Mouse (Mus musculus): ENCODE results near the gene Serf2.

Serf2 gene

DNA sequence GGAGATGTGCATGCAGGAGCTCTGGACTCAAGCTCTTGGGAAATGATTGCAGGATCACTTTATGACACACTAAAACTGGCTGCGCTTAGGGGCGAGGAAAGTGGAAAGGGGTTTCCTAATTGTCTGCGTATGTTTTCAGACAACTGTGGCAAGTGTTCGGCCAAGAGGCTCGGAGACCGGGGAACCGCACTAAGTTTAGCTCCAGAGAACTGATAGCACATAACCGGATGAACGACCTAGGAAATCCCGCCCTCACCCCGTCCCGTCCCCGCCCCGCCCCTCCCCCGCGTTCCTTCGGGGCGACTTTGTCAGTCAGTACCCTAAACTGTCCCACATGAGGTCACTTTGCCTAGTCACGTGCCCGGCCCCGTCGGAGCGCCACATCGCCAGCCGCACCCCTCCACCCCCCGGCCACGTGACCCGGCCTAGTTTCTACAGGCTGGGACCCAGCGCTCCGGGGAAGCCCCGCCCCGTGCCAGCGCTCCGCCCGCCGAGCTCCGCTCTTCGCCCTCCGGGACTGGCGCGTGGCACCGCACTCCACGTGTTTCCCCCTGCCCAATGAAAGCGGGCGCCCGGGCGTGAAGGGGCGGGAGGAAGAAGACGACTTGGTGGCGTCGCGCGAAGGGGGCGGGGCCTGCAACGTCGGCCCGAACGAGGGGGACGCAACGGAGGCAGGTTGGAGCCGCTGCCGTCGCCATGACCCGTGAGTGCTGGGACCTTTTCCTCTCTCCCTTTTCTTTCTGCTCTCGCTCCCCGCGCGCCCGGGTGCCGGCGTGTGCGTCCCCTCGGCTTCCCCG, at the start of gene Serf2:
TSS of gene Serf2 (plus strand) at position 457 of the 797 bp plus-strand sequence.
- ATAC-seq (ENCODE audit: insufficient number of reproducible peaks, low FRiP score, low TSS enrichment): peak; percentile 95

DNA sequence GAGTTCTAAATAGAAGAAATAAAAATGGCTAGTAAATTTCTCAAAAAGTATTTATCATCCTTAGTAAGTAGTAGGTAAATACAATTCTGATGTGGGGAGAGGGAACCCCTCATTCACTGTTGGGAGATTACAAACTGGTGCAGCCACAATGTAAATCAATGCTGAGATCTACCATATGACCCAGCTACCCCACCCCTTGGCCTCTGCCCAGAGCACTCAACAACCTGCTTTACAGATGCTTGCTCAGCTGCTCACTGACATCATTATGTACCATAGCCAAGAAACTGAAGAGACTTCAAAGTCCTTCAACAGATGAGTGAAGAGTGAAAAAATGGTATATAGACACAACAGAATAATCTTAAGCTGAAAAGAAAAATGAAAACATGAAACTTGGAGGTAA, 45.7 kb upstream of the Serf2 start:
- ATAC-seq (ENCODE audit: insufficient number of reproducible peaks, low FRiP score, low TSS enrichment): no peak

DNA sequence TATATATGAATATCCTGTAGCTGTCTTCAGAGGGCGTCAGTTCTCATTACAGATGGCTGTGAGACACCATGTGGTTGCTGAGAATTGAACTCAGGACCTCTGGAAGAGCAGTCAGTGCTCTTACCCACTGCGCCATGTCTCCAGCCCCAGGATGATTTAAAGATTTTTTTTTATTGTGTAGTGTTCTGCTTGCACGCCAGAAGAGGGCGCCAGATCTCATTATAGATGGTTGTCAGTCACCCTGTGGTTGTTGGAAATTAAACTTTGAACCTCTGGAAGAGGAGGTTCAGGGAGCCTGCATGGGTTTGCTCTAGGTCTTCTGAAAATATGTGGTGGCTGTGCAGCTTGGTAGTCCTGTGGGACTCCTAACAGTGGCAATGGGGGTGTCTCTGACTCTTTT, 40.8 kb upstream of the Serf2 start:
- ATAC-seq (ENCODE audit: insufficient number of reproducible peaks, low FRiP score, low TSS enrichment): no peak

DNA sequence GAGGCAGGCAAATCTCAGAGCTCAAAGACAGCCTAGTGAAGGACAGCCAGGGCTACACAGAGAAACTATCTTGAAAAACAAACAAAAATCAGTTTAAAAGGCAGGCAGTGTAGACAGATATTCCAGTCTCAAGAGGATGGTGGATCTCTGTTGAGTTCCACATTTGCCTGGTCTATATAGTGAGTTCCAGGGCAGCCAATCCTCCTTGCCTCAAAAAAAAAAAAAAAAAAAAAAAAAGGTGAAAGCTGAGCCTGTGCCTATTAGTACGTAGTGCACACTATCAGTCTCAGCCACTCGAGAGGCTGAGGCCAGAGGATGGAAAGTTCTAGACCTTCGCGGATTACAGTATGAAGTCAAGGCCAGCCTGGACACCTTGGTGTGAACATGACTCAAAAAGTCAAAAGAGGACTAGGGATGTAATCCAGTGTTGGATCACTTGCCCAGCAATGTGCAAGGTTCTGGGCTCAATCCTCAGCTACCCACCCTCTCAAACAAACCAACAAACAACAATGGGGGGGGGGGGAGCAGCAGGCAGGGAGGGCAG, 36.1 kb upstream of the Serf2 start:
- ATAC-seq (ENCODE audit: insufficient number of reproducible peaks, low FRiP score, low TSS enrichment): peak; percentile 23; the same call in 1 of the 2 replicates

DNA sequence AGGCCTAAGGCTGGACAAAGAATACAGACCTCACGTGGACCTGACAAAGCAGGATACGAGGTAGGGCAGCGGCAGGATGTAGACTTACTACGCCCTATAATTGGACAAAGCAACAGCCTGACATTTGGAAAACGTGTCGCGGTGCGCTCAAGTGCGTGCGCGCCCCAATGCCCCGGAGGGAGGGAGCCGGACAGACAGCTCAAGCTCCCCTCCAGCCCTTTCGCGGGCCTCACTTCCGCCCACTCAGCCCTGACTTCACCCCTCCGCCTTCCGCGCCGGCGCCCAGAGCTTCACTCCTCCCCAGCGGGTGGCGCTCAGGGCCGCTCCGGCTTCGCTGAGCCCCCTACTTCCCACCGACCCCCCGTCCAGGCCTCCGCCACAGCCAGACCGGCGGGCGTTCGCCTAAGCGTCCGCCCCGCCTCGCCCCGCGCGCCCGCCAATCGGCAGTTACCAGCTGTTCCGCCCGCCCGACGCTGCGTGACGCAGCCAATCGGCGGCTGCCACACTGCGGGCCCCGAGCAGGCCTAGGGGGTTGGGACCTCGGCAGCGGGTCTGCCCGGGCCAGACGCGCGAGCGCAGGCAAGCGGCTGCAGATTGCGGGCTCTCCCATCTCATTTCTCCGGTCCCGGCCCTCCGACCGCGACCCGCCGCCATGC, 35.5 kb upstream of the Serf2 start, which contains the start of the genes Pdia3 and Catsper2:
TSS of gene Pdia3 (plus strand) at position 389 of the 656 bp plus-strand sequence.
TSS of gene Catsper2 (minus strand) at position 406 of the 656 bp plus-strand sequence.
- peak; percentile 97 for ATAC-seq (ENCODE audit: insufficient number of reproducible peaks, low FRiP score, low TSS enrichment)

DNA sequence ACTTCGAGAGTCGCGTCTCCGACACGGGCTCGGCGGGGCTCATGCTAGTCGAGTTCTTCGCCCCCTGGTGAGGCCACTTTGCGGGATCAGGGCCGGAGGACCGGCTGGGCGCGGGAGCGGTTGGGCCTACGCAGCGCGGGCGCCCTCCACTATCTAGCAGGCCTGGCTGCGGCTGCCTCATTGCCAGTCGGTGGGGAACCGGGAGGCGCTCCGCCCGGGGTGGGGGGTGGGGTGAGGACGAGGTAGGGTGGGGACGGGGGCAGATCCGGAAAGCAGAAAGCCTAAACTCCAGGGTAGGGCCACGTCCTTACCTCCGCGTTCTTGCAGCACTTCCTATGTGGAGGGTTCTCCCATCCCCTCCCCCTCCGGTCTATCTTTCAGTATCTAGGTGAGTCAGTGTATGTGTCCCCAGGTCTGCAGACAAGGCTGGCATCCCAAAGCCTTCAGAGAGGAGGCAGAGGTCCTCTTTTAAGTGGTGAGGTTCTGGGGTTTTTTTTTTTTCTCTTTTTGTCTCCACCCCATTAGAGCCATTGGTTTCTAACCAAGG, 34.8 kb upstream of the Serf2 start:
- peak; percentile 23 for ATAC-seq (ENCODE audit: insufficient number of reproducible peaks, low FRiP score, low TSS enrichment)

DNA sequence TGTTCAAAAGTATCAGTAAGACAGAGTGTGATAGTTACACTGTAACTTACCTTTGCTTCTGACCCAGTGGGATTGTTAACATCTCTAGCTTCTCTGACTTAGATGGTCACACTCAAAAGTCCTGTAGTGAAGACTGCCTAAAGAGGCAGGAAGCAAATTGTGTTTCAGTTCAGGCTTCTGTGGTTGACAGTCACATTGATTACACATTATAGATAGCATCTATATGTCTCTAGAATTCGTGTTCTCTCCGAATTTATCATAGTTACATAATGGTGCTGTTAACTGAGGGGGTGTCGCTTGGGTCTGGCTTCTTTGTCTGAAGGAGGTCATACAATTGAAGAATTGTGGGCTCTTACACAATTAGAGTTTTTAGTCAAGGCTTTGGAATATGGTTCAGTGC, 33.9 kb upstream of the Serf2 start:
- ATAC-seq (ENCODE audit: insufficient number of reproducible peaks, low FRiP score, low TSS enrichment): no peak

DNA sequence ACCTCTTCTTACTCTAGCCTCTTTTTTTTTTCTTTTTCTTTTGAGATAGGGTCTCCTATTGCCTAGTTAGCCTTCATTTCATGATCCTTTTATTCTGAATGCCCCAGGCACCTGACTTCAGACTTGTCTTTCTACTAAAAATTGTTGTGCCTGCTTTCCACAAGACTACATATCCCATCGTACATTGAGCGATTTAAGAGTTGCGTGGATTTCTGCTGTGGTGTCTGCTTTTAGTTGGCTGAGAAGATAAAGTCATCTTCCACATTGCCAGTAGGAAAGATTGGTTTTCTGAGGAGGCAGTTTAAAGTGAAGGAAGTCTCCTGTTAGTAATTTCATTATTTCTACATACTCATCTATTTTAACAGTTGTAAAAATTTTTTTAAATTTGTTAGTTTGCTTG, 33.4 kb upstream of the Serf2 start:
- no peak for ATAC-seq (ENCODE audit: insufficient number of reproducible peaks, low FRiP score, low TSS enrichment)

DNA sequence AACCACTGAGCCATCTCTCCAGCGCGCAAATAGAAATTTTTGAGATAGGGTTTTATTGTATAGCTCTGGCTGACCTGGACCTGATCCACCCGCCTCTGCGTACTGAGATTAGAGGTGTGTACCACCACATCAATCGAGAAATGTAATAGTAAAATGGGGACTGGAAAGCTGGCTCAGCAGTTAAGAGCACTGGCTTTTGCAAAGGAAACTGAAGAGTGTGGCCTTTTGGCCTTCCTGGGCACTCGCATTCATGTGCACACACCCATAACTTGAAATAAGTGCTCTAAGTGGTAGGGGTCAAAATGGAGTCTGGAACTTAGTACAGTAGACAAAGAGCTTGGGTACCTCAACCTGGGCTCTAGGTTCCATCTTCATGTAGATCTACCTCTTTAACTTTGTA, 32.6 kb upstream of the Serf2 start:
- no peak for ATAC-seq (ENCODE audit: insufficient number of reproducible peaks, low FRiP score, low TSS enrichment)

DNA sequence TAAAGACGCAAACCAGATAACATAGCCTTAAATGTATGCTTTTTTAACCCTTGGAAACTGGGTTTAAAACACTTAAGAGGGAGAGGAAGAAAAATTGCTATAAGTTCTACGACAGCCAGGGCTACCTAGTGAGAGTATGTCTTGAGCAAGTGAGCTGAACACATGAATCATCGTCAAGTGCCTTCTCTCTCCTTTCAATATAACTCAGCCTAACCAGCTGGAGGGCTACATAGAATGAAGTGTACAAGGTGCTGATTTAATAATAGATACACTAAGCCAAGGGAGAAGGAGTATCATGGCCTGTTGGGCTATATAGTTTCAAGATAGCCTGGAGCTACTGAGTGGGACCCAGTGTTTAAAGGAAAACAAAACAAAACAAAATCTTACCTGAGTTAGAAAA, 30.5 kb upstream of the Serf2 start:
- no peak for ATAC-seq (ENCODE audit: insufficient number of reproducible peaks, low FRiP score, low TSS enrichment)

DNA sequence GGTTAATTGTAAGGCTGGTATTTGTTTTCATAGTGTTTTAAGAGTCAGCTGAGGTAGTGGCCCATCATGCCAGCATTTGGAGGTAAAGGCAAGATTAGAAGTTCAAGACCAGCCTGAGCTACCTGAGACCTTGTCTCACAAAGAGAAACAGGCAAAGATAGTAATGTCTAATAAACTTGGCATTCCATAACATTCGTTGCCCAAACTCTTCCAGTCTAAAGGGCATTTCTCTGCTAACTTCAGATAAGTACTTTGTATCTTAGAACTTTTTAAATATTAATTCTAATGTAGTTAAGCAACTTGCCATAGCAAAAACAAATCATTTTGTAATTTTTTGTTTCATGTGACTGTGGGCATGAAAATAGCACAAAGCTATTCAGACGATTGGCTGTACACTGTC, 25.8 kb upstream of the Serf2 start:
- no peak for ATAC-seq (ENCODE audit: insufficient number of reproducible peaks, low FRiP score, low TSS enrichment)

DNA sequence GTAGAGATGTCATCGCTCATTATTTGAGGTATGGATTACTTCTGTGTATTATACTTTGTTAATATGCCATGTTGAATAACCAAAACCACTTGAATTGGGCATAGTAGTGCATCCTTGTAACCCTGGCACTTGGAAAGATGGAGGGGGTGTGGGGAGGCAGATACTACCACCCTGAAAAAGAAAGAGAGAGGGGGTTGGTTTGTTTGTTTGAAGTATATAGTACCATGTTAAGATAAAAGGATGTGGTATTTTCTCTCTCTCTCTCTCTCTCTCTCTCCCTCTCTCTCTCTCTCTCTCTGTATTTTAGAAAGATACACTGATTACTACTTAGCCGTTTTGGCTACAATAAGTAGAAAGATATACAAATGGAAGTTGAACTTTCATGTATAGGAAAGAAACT, 23.1 kb upstream of the Serf2 start:
- ATAC-seq (ENCODE audit: insufficient number of reproducible peaks, low FRiP score, low TSS enrichment): no peak

DNA sequence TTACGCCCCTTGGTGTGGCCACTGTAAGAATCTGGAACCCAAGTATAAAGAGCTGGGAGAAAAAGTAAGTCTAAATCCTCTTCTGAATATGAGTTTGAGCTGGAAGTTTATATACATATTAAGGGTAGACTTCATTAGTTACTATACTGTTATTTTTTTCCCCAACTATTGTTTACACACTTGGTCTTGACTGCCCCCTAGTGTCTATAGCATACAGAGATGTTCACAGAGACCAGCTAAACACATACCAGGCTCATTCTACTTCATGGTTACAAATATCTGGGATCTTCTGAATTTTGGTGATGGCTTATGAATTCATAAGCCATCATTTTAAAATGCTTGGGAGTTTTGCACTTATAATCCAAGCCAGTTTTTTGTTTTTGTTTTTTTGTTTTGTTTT, 14.1 kb upstream of the Serf2 start:
- no peak for ATAC-seq (ENCODE audit: insufficient number of reproducible peaks, low FRiP score, low TSS enrichment)

DNA sequence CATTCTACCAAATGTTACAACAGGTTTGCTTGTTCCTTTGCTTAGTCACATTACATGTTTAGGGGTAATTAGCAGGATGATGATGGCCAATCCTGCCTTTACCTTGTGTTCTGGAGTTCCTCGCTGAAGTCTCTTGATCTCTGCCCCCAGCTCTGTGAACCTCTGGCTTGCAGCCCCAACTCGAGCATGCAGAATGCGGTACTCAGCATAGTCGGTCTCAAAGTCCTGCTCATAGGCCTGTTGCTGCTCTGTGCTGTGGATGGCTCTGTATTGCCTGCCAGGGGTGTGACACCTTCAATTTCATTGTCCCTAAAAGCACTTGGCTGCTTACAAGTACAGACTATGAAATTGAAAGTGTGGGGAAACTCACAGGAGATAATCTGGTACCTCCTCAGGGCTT, 9.2 kb upstream of the Serf2 start:
- ATAC-seq (ENCODE audit: insufficient number of reproducible peaks, low FRiP score, low TSS enrichment): no peak

DNA sequence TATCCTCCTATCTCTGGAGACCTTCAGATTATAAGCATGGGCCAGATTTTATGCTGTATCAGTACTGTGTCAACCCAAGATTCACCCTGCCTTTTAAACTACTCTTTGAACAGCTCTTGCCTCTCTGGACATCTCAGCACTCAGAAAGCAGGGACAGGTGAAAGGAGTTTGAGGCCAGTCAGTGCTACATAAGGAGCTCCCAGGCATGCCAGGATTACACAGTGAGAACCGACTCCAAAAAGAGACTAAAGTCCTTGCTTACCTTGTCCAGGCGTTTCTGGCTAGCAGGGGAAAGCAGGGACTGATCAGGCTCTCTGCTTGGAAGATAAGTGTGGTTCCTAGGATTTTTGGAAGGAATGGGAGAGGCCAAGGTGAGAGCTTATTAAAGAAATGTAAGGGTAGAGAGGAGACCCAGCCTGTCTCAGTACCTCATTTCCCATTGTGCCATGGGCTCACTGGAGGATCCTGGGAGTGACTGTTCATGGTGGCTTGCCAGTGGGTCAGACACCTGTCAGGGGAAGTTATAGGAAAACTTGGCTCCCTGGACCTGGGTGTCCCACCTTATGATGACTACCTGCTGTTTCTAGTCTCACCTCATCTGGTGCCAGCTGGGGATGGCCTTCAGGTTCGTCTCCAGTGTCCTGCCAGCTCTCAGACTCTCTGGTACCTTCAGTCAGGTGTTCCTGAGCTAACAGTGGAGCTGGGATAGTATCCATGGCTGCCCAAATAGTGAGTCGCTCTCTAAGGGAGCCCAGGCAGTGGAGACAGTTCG, 8.0 kb upstream of the Serf2 start:
- ATAC-seq (ENCODE audit: insufficient number of reproducible peaks, low FRiP score, low TSS enrichment): no peak

DNA sequence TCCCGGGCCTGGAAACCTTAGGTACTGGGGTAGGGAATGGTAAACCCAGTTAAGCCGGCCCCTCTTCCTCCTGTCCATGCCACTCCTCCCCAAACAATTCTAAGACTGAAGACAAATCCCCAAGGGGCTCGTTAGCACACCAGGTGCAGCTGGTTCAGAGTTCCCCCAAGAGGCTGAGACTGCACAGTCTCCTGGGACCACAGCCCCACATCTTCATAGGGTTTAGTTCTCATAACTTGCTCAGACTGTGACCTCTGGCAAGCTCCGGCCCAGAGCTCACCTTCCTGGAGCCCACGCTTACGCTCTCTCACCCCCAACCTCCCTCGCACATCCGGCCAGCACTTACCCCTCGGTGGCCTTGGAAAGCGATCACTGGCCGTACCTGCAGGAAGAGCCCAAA, 7.2 kb upstream of the Serf2 start:
- no peak for ATAC-seq (ENCODE audit: insufficient number of reproducible peaks, low FRiP score, low TSS enrichment)

DNA sequence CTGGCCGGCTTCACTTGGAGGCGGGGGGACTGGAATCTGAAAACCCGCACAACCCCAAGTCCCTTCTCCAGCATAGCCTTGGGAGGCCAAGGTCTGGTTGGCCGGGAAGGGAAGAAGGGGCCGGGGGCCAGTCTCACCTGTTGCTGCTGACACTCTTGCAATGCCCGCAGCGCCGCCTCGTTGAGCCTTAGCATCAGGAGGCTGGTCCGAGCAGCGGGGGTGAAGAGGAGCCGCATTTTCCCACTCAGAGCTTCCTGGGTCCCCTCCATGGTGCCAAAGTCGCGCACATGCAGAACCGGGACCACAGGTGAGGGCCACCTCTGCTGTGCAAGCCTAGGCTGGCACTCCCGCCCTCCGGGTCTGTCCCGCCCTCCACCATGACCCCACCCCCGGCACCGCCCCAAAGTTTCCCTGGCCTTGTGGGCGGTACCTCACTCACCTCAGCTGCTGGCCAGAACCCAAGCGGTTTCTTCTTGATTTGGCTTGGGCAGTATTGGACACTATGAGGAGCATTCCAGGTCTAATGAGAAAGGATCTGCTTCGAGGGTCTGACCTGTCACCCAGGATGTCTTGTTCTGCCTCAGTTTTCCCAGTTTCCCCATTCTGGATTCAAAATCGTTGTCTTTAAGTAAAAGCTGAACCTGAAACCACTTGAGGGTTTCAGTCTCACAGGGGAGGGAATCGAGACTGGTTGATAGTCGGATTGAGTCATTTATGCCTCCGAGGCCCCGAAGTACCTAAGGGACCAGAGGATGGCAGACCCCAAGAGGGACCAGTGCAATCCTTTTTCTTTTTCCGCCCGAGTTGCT, 6.5 kb upstream of the Serf2 start:
- ATAC-seq (ENCODE audit: insufficient number of reproducible peaks, low FRiP score, low TSS enrichment): peak; percentile 40; the same call in 1 of the 2 replicates

DNA sequence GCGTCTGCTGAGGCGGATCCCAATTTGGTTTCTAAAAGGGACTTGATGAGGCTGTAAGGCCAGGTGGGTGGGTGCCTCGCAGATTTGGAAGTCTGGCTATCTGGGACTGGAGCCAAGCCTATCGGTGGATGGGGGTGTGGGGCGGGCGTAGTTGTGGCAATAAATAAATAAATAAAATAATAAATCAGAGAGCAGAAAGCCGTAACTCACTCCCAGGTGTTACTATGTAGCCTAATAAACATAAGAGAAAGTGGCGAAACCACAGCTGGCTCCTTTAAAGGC, 6.0 kb upstream of the Serf2 start:
- ATAC-seq (ENCODE audit: insufficient number of reproducible peaks, low FRiP score, low TSS enrichment): no peak

DNA sequence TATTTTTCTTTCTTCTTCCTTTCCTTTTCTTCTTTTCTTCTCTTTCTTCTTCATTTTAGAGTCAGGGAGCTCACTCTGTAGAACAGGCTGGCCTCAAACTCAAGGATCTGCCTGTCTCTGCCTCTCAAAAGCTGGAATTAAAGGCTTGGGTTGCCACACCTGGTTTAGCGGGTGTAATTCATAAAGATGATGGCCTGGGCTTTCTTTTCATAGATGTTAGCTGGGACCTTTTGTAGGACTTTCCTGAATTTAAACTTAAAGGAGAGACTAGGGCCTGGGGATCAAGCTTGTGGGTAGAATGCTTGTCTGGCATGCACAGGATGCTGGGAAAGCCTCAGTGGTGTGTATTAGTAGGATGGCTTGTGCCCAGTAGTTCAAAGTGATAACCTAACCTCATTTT, 4.8 kb upstream of the Serf2 start, which contains the start of gene Ell3:
TSS of gene Ell3 (minus strand) at position 101 of the 400 bp plus-strand sequence.
- ATAC-seq (ENCODE audit: insufficient number of reproducible peaks, low FRiP score, low TSS enrichment): no peak

DNA sequence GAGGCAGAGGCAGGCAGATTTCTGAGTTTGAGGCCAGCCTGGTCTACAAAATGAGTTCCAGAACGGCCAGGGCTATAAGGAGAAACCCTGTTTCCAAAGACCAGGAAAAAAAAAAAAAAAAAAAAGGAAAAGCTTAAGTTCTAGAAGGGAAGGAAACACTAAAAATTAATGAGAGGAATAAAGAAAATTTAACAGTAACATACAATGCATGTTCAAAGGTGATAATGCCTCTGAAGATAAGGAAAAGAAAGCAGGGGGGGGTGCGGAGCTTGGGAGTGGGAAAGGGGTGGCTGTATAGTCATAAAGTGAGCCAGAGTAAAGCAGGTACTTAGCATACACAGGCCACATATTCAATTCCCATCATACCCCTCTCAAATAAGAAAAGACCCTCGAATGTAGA, 3.9 kb upstream of the Serf2 start:
- ATAC-seq (ENCODE audit: insufficient number of reproducible peaks, low FRiP score, low TSS enrichment): no peak
